Mouse (Mus musculus): ENCODE data around the gene Slc52a3.

DNA sequence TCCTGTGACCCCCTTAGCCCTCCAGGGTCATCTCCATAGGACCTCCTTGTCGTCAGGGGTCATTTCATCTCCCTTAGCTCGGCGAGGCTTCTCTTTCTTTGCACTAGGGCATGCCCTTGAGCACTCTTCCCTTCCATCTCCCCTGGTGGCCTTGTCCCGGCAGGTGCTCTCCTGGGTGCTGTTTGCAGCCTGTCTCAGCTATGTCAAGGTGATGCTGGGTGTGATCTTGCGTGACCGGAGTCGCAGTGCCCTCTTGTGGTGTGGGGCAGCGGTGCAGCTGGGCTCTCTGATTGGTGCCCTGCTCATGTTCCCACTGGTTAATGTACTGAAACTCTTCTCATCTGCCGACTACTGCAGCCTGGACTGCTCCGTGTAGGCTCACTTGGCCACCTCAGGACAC is 11.5 kb downstream of the Slc52a3 start:
- TF ChIP-seq CTCF (IDR thresholded peaks at IDR 0.05; ENCODE audit: extremely low read depth, insufficient read length, insufficient replicate concordance, low read depth, low read length) (peak; percentile 67), POLR2A (IDR thresholded peaks at IDR 0.05; ENCODE audit: low read depth, low read length) (no peak)
